In genomic region chr9:122691879-122692278, GRCm38 (mm10) we compare ENCODE assay signal across 13 mouse cellular contexts. TPM values are rescaled to one million over a fixed set of nuclear protein-coding genes. Genes with fewer than 3 reads are reported as not detected.
DNase-seq lines count a peak whose midpoint lies in the region; ATAC-seq and TF ChIP-seq lines count a peak whose summit lies in the region.
"Had no signal": no experiment of that assay in that cellular context is flagged by ENCODE, and none has a peak within 500 bp of the region (broad histone marks: within the 10 kb centered on the region; RNA-seq: fewer than 3 reads in every experiment).

No protein-coding gene starts in this region.

- no peak for DNase-seq in gastrocnemius, adult 2 months
- DNase-seq in gastrocnemius, postnatal 4 days (ENCODE audit: low spot score in 2 of 2) = no peak
- DNase-seq in midbrain, embryonic 14.5 days = peak; percentile 59
- DNase-seq in forelimb bud, embryonic 11.5 days (ENCODE audit: low read depth, low spot score) = peak; percentile 36
- peak; percentile 51 for DNase-seq in testis, postnatal 10 days (ENCODE audit: low spot score)
- DNase-seq in forebrain, embryonic 10.5 days (ENCODE audit: extremely low spot score, low spot score) = no peak
- DNase-seq: spleen, adult 18-20 months had no signal

- ATAC-seq in midbrain, embryonic 14.5 days (ENCODE audit: low FRiP score, low TSS enrichment) = no peak
- no peak for ATAC-seq in midbrain, embryonic 13.5 days
- ATAC-seq in forebrain, embryonic 16.5 days = no peak

- H3K4me1 ChIP-seq in midbrain, embryonic 14.5 days (ENCODE audit: control insufficient read depth, insufficient read depth, low read length) = peaks cover 7% of the 10 kb centered on the region; the same call in 1 of the 2 replicates
- peaks cover 12% of the 10 kb centered on the region for H3K4me1 ChIP-seq in midbrain, embryonic 13.5 days (replicated peaks)
- peaks cover 12% of the 10 kb centered on the region for H3K4me1 ChIP-seq in forebrain, embryonic 10.5 days
- H3K4me1 ChIP-seq in forebrain, embryonic 16.5 days (replicated peaks; ENCODE audit: control insufficient read depth, insufficient read depth, low read length) = peaks cover 8% of the 10 kb centered on the region
- H3K4me1 ChIP-seq: heart, embryonic 13.5 days had no signal

- TF ChIP-seq CTCF in gastrocnemius, adult 2 months (IDR thresholded peaks at IDR 0.05) = peak; percentile 35; the same call in 1 of the 2 replicates

- no peak overlapping the region for H3K9ac ChIP-seq in midbrain, embryonic 14.5 days (replicated peaks; ENCODE audit: low read length)
- H3K9ac ChIP-seq in midbrain, embryonic 13.5 days (replicated peaks) = no peak overlapping the region
- H3K9ac ChIP-seq in forebrain, embryonic 16.5 days (replicated peaks; ENCODE audit: low read depth, low read length) = no peak overlapping the region
- H3K9ac ChIP-seq: heart, embryonic 13.5 days; midbrain, embryonic 12.5 days had no signal

- intact Hi-C loops in gastrocnemius, adult 2 months (cut with DNase I) = no loop called here

- no peaks in the 10 kb centered on the region for H3K9me3 ChIP-seq in midbrain, embryonic 14.5 days (ENCODE audit: control insufficient read depth, low read length)
- H3K9me3 ChIP-seq in midbrain, embryonic 13.5 days = no peaks in the 10 kb centered on the region
- no peaks in the 10 kb centered on the region for H3K9me3 ChIP-seq in forebrain, embryonic 10.5 days
- H3K9me3 ChIP-seq in forebrain, embryonic 16.5 days (ENCODE audit: control insufficient read depth, low read length) = no peaks in the 10 kb centered on the region
- H3K9me3 ChIP-seq: heart, embryonic 13.5 days; midbrain, embryonic 12.5 days had no signal

- no peaks in the 10 kb centered on the region for H3K36me3 ChIP-seq in midbrain, embryonic 14.5 days (ENCODE audit: control insufficient read depth, insufficient read depth, low read length)
- H3K36me3 ChIP-seq in midbrain, embryonic 13.5 days = no peaks in the 10 kb centered on the region
- H3K36me3 ChIP-seq in forebrain, embryonic 10.5 days (replicated peaks) = no peaks in the 10 kb centered on the region
- no peaks in the 10 kb centered on the region for H3K36me3 ChIP-seq in forebrain, embryonic 16.5 days (ENCODE audit: control insufficient read depth, insufficient read depth)
- H3K36me3 ChIP-seq: heart, embryonic 13.5 days; midbrain, embryonic 12.5 days had no signal

- H3K4me3 ChIP-seq in gastrocnemius, adult 2 months = no peak overlapping the region
- H3K4me3 ChIP-seq in midbrain, embryonic 14.5 days (replicated peaks; ENCODE audit: low read depth, low read length) = no peak overlapping the region
- H3K4me3 ChIP-seq in midbrain, embryonic 13.5 days (replicated peaks) = no peak overlapping the region
- no peak overlapping the region for H3K4me3 ChIP-seq in forebrain, embryonic 10.5 days
- H3K4me3 ChIP-seq in forebrain, embryonic 16.5 days (replicated peaks; ENCODE audit: low read length) = no peak overlapping the region
- H3K4me3 ChIP-seq: heart, embryonic 13.5 days; midbrain, embryonic 12.5 days had no signal

- 72% methylated on average over 6 of the region's 6 CpGs for WGBS in midbrain, embryonic 14.5 days
- 73% methylated on average over 6 of the region's 6 CpGs for WGBS in midbrain, embryonic 13.5 days
- 70% methylated on average over 6 of the region's 6 CpGs for WGBS in forebrain, embryonic 10.5 days
- WGBS in forebrain, embryonic 16.5 days = 74% methylated on average over 6 of the region's 6 CpGs

- no peaks in the 10 kb centered on the region for H3K27me3 ChIP-seq in midbrain, embryonic 14.5 days (ENCODE audit: control insufficient read depth, insufficient read depth, low read length)
- H3K27me3 ChIP-seq in midbrain, embryonic 13.5 days = peaks cover 15% of the 10 kb centered on the region
- H3K27me3 ChIP-seq in forebrain, embryonic 10.5 days (ENCODE audit: poor library complexity, severe bottlenecking) = no peaks in the 10 kb centered on the region
- no peaks in the 10 kb centered on the region for H3K27me3 ChIP-seq in forebrain, embryonic 16.5 days (replicated peaks; ENCODE audit: control insufficient read depth, insufficient read depth, low read length)

- no peak overlapping the region for H3K4me2 ChIP-seq in midbrain, embryonic 14.5 days (ENCODE audit: low read length)
- H3K4me2 ChIP-seq in midbrain, embryonic 13.5 days (replicated peaks) = no peak overlapping the region
- no peak overlapping the region for H3K4me2 ChIP-seq in forebrain, embryonic 16.5 days (ENCODE audit: low read length)
- H3K4me2 ChIP-seq: heart, embryonic 13.5 days; midbrain, embryonic 12.5 days had no signal

- H3K27ac ChIP-seq in gastrocnemius, adult 2 months = no peak overlapping the region
- no peak overlapping the region for H3K27ac ChIP-seq in midbrain, embryonic 14.5 days (replicated peaks; ENCODE audit: low read depth, low read length)
- no peak overlapping the region for H3K27ac ChIP-seq in midbrain, embryonic 13.5 days
- no peak overlapping the region for H3K27ac ChIP-seq in forebrain, embryonic 10.5 days
- H3K27ac ChIP-seq in forebrain, embryonic 16.5 days (ENCODE audit: low read length) = no peak overlapping the region
- H3K27ac ChIP-seq: heart, embryonic 13.5 days; midbrain, embryonic 12.5 days had no signal

RNA-seq across cellular contexts. Expression of gene Topaz1, which starts 55.3 kb away (rescaled TPM):
- total RNA-seq in gastrocnemius, adult 2 months (2021) = not detected
- total RNA-seq in gastrocnemius, postnatal 4 days (2021) = not detected
- polyA plus RNA-seq in midbrain, embryonic 14.5 days (2014; fragmentation: Nextera tagmentation; extraction: Ambion mirVana) = not detected in 2 replicates
- not detected in 2 replicates for polyA plus RNA-seq in midbrain, embryonic 13.5 days (2015; fragmentation: Nextera tagmentation; extraction: Ambion mirVana)
- not detected in 2 replicates for polyA plus RNA-seq in forebrain, embryonic 10.5 days (2016; fragmentation: Nextera tagmentation; extraction: Ambion mirVana)
- polyA plus RNA-seq in forebrain, embryonic 16.5 days (2015; fragmentation: Nextera tagmentation; extraction: Ambion mirVana) = not detected in 2 replicates
- total RNA-seq: layer of hippocampus, postnatal 25 days had no signal
- polyA plus RNA-seq: embryonic facial prominence, embryonic 11.5 days; heart, embryonic 13.5 days; midbrain, embryonic 12.5 days had no signal

Comparison
In these comparisons a context has a peak if more than half of its experiments do, and no peak if none do; other contexts are left out.
1. DNase-seq: peak in midbrain, embryonic 14.5 days (single experiment), forelimb bud, embryonic 11.5 days (single experiment) and testis, postnatal 10 days (single experiment); none in gastrocnemius, adult 2 months (single experiment), gastrocnemius, postnatal 4 days (0 of 2) and forebrain, embryonic 10.5 days (single experiment).